In genomic region chr9:77391248-77391647, GRCm38 (mm10) we compare ENCODE assay signal across 27 mouse cellular contexts. TPM values are rescaled to one million over a fixed set of nuclear protein-coding genes. Genes with fewer than 3 reads are reported as not detected.
"Had no signal": no experiment of that assay in that cellular context is flagged by ENCODE, and none has a peak within 500 bp of the region (broad histone marks: within the 10 kb centered on the region; RNA-seq: fewer than 3 reads in every experiment).

No protein-coding gene starts in this region.

- H3K4me3 ChIP-seq: heart, adult 2 months; heart, embryonic 13.5 days; heart, embryonic 15.5 days; hindbrain, embryonic 10.5 days; hindbrain, embryonic 12.5 days; intestine, embryonic 15.5 days; limb, embryonic 13.5 days; limb, embryonic 15.5 days; liver, embryonic 12.5 days had no signal

- H3K36me3 ChIP-seq: heart, embryonic 13.5 days; heart, embryonic 15.5 days; hindbrain, embryonic 10.5 days; hindbrain, embryonic 12.5 days; intestine, embryonic 15.5 days; limb, embryonic 13.5 days; limb, embryonic 15.5 days; liver, embryonic 12.5 days had no signal

- ATAC-seq: hindbrain, embryonic 16.5 days; inflammation-experienced regulatory T-cells, adult 6 months; intestine, embryonic 15.5 days; intestine, postnatal 0 days; liver, embryonic 12.5 days had no signal

- H3K4me2 ChIP-seq: heart, embryonic 11.5 days; heart, embryonic 13.5 days; heart, embryonic 15.5 days; hindbrain, embryonic 12.5 days; hindbrain, embryonic 14.5 days; intestine, embryonic 15.5 days; limb, embryonic 13.5 days; limb, embryonic 15.5 days; liver, embryonic 12.5 days had no signal

- H3K27me3 ChIP-seq: heart, embryonic 13.5 days; heart, embryonic 15.5 days; hindbrain, embryonic 12.5 days; intestine, embryonic 15.5 days; limb, embryonic 13.5 days; limb, embryonic 15.5 days; liver, embryonic 12.5 days had no signal

- DNase-seq: gastrocnemius, postnatal 14 days; gastrocnemius, postnatal 36 days; heart, adult 2 months; heart, postnatal 4 days; kidney, adult 18-20 months; kidney, adult 8-10 months; kidney, postnatal 10 days; kidney, postnatal 25 days; kidney, postnatal 4 days; layer of hippocampus, adult 9-11 months; layer of hippocampus, postnatal 36 days; left cerebral cortex, postnatal 4 days had no signal

- H3K9ac ChIP-seq: heart, embryonic 13.5 days; heart, embryonic 15.5 days; hindbrain, embryonic 12.5 days; hindbrain, embryonic 14.5 days; intestine, embryonic 15.5 days; limb, embryonic 13.5 days; limb, embryonic 15.5 days; liver, embryonic 12.5 days had no signal

- H3K27ac ChIP-seq: heart, adult 2 months; heart, embryonic 13.5 days; heart, embryonic 15.5 days; hindbrain, embryonic 10.5 days; hindbrain, embryonic 12.5 days; hindbrain, embryonic 14.5 days; intestine, embryonic 15.5 days; limb, embryonic 13.5 days; limb, embryonic 15.5 days; liver, embryonic 12.5 days had no signal

- H3K9me3 ChIP-seq: heart, embryonic 13.5 days; heart, embryonic 15.5 days; hindbrain, embryonic 10.5 days; hindbrain, embryonic 12.5 days; intestine, embryonic 15.5 days; limb, embryonic 13.5 days; limb, embryonic 15.5 days; liver, embryonic 12.5 days had no signal

- H3K4me1 ChIP-seq: heart, embryonic 13.5 days; heart, embryonic 15.5 days; hindbrain, embryonic 10.5 days; hindbrain, embryonic 12.5 days; intestine, embryonic 15.5 days; limb, embryonic 13.5 days; limb, embryonic 15.5 days; liver, embryonic 12.5 days had no signal

RNA-seq across cellular contexts. Expression of gene Mlip, which starts 38.5 kb away (rescaled TPM):
- total RNA-seq: liver, adult 2 months had no signal
- polyA plus RNA-seq: kidney, embryonic 14.5 days; liver, adult 2 months; liver, embryonic 12.5 days had no signal
